Mouse (Mus musculus): ENCODE results near the gene Thop1. TPM values are rescaled to one million over a fixed set of nuclear protein-coding genes. Genes with fewer than 3 reads are reported as not detected.

The Thop1 gene
- polyA plus RNA-seq, 1 experiment from 2014 or later = 46.9 TPM

Small RNA genes within 50 kb of the gene (microRNA-seq; reads per million reads assigned to microRNA genes)
- gene Mir5615-1 = not detected
- not detected for gene Mir5615-2

Other genes with a start within 250 kb of the Thop1 start
- gene Oaz1, start 243.4 kb upstream of the Thop1 start, polyA plus RNA-seq (2015; fragmentation: Nextera tagmentation; extraction: Ambion mirVana) = 1,227 and 1,240 TPM in 2 replicates
- gene Lingo3, start 226.0 kb upstream of the Thop1 start, polyA plus RNA-seq (2015; fragmentation: Nextera tagmentation; extraction: Ambion mirVana) = 3.4 and 3.5 TPM in 2 replicates
- gene Lsm7, start 214.8 kb upstream of the Thop1 start, polyA plus RNA-seq (2015; fragmentation: Nextera tagmentation; extraction: Ambion mirVana) = 210 and 237 TPM in 2 replicates
- gene Sppl2b, start 214.8 kb upstream of the Thop1 start, polyA plus RNA-seq (2015; fragmentation: Nextera tagmentation; extraction: Ambion mirVana) = 63.6 and 68.8 TPM in 2 replicates
- gene Tmprss9, start 198.2 kb upstream of the Thop1 start, polyA plus RNA-seq (2015; fragmentation: Nextera tagmentation; extraction: Ambion mirVana) = 0.13 and 0.17 TPM in 2 replicates
- gene Timm13, start 169.1 kb upstream of the Thop1 start, polyA plus RNA-seq (2015; fragmentation: Nextera tagmentation; extraction: Ambion mirVana) = 333 and 336 TPM in 2 replicates
- 41.5 and 43.9 TPM in 2 replicates for gene Lmnb2, start 151.8 kb upstream of the Thop1 start, polyA plus RNA-seq (2015; fragmentation: Nextera tagmentation; extraction: Ambion mirVana)
- 8.0 and 8.1 TPM in 2 replicates for gene Gadd45b, start 140.0 kb upstream of the Thop1 start, polyA plus RNA-seq (2015; fragmentation: Nextera tagmentation; extraction: Ambion mirVana)
- gene Gng7, start 55.1 kb upstream of the Thop1 start, polyA plus RNA-seq (2015; fragmentation: Nextera tagmentation; extraction: Ambion mirVana) = 13.4 and 13.5 TPM in 2 replicates
- 37.5 and 40.2 TPM in 2 replicates for gene Diras1, start 44.4 kb upstream of the Thop1 start, polyA plus RNA-seq (2015; fragmentation: Nextera tagmentation; extraction: Ambion mirVana)
- gene Slc39a3, start 32.6 kb upstream of the Thop1 start, polyA plus RNA-seq (2015; fragmentation: Nextera tagmentation; extraction: Ambion mirVana) = 42.3 and 44.0 TPM in 2 replicates
- 292 and 304 TPM in 2 replicates for gene Sgta, start 9.9 kb upstream of the Thop1 start, polyA plus RNA-seq (2015; fragmentation: Nextera tagmentation; extraction: Ambion mirVana)
- 0.26 and 0.41 TPM in 2 replicates for gene Creb3l3, start 28.8 kb downstream of the Thop1 start, polyA plus RNA-seq (2015; fragmentation: Nextera tagmentation; extraction: Ambion mirVana)
- 224 and 227 TPM in 2 replicates for gene Map2k2, start 35.9 kb downstream of the Thop1 start, polyA plus RNA-seq (2015; fragmentation: Nextera tagmentation; extraction: Ambion mirVana)
- 13.2 and 13.5 TPM in 2 replicates for gene Zbtb7a, start 65.2 kb downstream of the Thop1 start, polyA plus RNA-seq (2015; fragmentation: Nextera tagmentation; extraction: Ambion mirVana)
- 58.4 and 62.3 TPM in 2 replicates for gene Pias4, start 97.9 kb downstream of the Thop1 start, polyA plus RNA-seq (2015; fragmentation: Nextera tagmentation; extraction: Ambion mirVana)
- gene Eef2, start 106.6 kb downstream of the Thop1 start, polyA plus RNA-seq (2015; fragmentation: Nextera tagmentation; extraction: Ambion mirVana) = 561 and 576 TPM in 2 replicates
- gene Dapk3, start 113.0 kb downstream of the Thop1 start, polyA plus RNA-seq (2015; fragmentation: Nextera tagmentation; extraction: Ambion mirVana) = 59.1 and 61.7 TPM in 2 replicates
- gene 4930442H23Rik, start 113.8 kb downstream of the Thop1 start, polyA plus RNA-seq (2015; fragmentation: Nextera tagmentation; extraction: Ambion mirVana) = 0.13 and 0.26 TPM in 2 replicates
- 0.09 and 0.10 TPM in 2 replicates for gene Nmrk2, start 132.0 kb downstream of the Thop1 start, polyA plus RNA-seq (2015; fragmentation: Nextera tagmentation; extraction: Ambion mirVana)
- 68.1 TPM in 2 replicates for gene Atcay, start 160.8 kb downstream of the Thop1 start, polyA plus RNA-seq (2015; fragmentation: Nextera tagmentation; extraction: Ambion mirVana)
- 19.7 and 21.6 TPM in 2 replicates for gene Zfr2, start 163.1 kb downstream of the Thop1 start, polyA plus RNA-seq (2015; fragmentation: Nextera tagmentation; extraction: Ambion mirVana)
- gene Matk, start 182.9 kb downstream of the Thop1 start, polyA plus RNA-seq (2015; fragmentation: Nextera tagmentation; extraction: Ambion mirVana) = 16.4 and 16.9 TPM in 2 replicates
- gene Mrpl54, start 196.9 kb downstream of the Thop1 start, polyA plus RNA-seq (2015; fragmentation: Nextera tagmentation; extraction: Ambion mirVana) = 134 and 144 TPM in 2 replicates
- 29.7 and 30.6 TPM in 2 replicates for gene Apba3, start 196.9 kb downstream of the Thop1 start, polyA plus RNA-seq (2015; fragmentation: Nextera tagmentation; extraction: Ambion mirVana)
- 4.5 and 5.2 TPM in 2 replicates for gene Tjp3, start 221.5 kb downstream of the Thop1 start, polyA plus RNA-seq (2015; fragmentation: Nextera tagmentation; extraction: Ambion mirVana)
- gene Pip5k1c, start 222.9 kb downstream of the Thop1 start, polyA plus RNA-seq (2015; fragmentation: Nextera tagmentation; extraction: Ambion mirVana) = 97.2 and 102 TPM in 2 replicates

Measured in hindbrain, embryonic 13.5 days (tissue).